Mouse (Mus musculus) fat pad, adult 2 months (tissue): Measurements from ENCODE around the gene Aars.
"Not testable (repeated sequence)": the region's sequence is repeated elsewhere in the genome, so short reads cannot be mapped to it uniquely, and the experiment has no call there.

Experiments used
- DNase-seq: peaks from one replicate; pipeline ENCODE4 v3.0.0-alpha.2; 2011; ENCODE audit warnings: low read depth, low spot score; ENCODE audit errors: extremely low read depth

Gene Aars

DNA sequence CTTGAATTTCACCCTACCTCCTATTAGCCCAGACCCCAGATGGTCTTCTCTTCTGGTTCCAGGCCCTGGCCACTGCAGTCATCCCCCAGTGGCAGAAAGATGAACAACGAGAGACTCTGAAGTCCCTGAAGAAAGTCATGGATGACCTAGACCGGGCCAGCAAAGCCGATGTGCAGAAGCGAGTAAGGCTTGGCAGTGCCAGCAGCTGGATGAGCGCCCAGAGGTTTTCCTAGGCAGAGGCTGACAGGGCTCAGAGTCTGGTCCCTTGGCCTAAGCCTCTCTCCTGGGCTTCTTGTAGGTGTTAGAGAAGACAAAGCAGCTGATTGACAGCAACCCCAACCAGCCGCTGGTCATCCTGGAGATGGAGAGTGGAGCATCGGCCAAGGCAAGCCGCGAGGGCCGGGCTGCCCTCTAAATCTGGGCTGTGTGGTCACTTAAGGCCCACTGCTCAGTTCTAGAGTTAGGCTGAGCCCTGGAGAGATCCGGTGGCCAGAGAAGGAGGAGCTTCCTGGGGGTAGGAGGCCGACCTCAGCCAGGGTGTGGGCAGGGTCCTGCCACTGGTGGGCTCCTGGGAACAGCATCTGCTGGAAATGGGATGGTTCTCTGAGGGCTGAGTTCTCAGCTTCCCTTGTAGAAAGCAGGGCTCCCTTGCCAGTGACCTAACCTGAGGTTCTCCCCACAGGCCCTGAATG lies 21.0 kb downstream of the Aars start:
- no peak for DNase-seq

DNA sequence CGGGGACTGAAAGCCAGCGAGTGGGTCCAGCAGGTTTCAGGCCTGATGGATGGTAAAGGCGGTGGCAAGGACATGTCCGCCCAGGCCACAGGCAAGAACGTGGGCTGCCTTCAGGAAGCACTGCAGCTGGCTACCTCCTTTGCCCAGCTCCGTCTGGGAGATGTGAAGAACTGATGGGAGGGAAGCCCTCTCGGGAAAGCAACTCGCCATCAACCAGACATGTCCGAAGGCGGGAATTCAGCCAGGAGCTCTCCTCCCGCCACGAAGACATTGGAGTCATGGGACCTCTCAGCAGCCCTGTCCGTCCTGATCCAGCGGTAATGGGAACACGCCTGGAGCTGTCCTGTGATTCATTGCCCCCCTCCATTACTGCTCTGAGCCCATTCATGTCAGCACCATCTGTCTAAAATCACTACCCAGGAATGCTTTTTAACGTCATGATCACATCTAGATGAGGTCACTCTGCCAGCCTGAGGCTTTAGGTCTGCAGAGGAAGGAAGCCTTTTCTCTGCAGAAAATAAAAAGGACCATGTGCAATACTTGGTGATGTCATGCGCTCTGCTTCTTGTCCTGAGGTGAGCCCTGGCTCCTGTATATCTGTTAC lies 22.2 kb downstream of the Aars start:
- DNase-seq = no peak

DNA sequence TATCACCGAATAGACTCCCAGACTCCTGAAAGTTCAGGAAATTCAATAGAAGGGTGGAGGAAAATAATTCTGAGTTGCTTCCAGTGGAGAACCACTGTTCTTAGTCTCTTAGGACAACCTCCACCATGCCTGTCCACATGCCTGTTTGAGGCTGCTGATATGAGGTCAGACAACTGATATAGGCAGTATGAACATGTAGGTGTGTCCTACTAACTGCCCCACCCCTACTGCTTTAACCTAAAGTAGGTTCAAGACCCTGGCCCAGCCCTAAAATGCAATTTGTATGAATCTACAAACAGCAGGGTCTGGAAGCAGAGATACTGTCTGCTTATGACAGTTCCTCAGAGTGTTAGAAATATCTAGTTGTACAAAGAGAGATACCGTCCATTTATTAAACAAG lies 22.7 kb downstream of the Aars start:
- DNase-seq = no peak

- DNase-seq = no peak
These were observed 23.3 kb downstream of the Aars start, which contains the start of gene Exosc6 for GRCm38 (mm10) chr8:111056158-111056663. TSS of gene Exosc6 (plus strand) at chr8:111056339.

DNA sequence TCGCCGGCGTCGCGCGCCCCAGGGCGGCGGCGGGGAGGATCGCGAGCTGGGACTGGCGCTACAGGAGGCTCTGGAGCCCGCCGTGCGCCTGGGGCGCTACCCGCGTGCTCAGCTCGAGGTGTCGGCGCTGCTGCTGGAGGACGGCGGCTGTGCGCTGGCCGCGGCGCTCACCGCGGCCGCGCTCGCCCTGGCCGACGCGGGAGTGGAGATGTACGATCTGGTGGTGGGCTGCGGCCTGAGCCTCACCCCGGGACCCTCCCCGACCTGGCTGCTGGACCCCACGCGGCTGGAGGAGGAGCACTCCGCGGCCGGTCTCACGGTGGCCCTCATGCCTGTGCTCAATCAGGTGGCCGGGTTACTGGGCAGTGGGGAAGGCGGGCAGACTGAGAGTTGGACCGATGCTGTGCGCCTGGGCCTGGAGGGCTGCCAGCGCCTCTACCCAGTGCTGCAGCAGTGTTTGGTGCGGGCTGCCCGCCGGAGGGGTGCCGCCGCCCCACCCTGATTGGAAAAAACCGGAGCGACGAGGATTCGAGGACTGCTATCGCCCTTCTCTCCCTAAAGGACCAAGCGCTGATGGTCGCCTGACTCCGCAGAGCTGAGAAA lies 23.8 kb downstream of the Aars start:
- no peak for DNase-seq

GRCm38 (mm10) chr8:111058946-111059572 lies 26.1 kb downstream of the Aars start:
- no peak for DNase-seq

DNA sequence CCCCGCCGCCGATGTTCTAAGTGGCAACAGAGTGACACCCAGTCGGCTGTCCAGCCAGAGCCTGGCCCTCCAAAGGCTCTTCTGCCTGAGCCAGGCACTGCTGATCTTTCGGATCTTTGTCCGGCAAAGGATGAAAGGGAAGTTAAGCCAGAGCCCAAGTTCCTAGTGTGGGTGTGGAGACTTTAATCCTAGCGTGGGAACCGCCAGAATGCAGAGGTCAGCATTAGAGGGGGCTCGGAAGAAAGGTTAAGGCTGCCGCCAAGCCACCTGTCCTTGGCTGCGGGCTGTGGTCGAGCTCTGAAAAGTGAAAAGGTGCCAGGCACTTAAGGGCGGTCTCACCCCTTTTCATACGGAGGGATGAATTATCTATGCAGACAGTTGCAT lies 28.7 kb downstream of the Aars start:
- DNase-seq = no peak

- DNase-seq = no peak
These were observed 29.3 kb downstream of the Aars start for GRCm38 (mm10) chr8:111062072-111062757.

DNA sequence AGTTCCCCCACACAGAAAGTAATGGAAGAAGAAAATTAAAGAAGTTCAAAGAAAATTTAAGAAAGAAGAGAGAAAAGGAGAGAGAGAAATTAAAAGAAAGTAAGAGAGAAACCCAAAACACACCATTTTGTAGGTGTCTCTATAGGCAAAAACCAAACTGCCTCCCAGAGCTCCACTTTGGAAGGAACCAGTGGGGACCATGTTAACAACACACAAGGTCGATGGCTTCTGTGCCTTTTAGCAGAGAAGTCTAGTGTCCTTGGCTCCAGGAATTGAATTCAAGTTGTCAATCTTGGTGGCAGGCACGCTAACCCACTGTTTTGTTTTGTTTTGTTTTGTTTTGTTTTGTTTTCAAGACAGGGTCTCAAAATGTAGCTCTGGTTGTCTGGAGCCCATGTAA lies 29.9 kb downstream of the Aars start:
- no peak for DNase-seq

- no peak for DNase-seq
These were observed 33.4 kb downstream of the Aars start for GRCm38 (mm10) chr8:111066308-111066707.

- no peak for DNase-seq
These were observed 34.5 kb downstream of the Aars start for GRCm38 (mm10) chr8:111067439-111067838.

DNA sequence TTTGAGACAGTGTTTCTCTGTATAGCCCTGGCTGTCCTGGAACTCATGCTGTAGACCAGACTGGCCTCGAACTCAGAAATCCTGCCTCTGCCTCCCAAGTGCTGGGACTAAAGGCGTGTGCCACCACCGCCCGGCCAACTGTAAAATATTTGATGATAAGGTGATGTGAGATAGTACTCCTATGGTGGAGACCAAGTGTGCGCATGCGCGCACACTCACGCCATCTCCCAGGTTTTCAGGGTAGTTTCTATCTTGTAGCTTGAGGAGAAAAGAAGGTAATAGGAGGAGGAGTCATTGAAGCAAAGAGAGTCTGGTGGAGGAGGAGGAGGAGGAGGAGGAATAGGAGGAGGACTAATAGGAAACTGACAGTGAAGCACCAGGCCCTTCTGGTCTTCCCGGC lies 35.7 kb downstream of the Aars start:
- not testable (repeated sequence) for DNase-seq

DNA sequence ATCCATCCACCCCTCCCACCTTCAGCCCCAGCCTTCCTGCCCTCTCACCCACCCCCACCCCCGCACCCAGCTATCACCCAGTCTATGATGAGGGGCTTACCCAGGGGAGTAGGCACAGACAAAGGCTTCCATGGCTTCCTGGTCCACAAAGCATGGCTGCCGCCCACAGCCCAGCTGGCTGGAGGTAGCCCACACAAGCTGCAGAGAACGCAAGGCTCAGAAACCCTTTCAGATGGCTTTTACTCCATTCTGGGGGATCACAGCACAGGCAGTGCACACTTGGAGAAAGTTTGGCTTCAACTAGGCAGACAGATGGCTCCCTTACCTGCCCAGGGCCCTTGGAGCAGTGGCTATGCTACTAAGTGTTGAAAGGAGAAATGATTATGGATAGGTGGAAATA lies 43.0 kb downstream of the Aars start:
- DNase-seq = no peak

GRCm38 (mm10) chr8:111079461-111079860 lies 46.5 kb downstream of the Aars start:
- no peak for DNase-seq

DNA sequence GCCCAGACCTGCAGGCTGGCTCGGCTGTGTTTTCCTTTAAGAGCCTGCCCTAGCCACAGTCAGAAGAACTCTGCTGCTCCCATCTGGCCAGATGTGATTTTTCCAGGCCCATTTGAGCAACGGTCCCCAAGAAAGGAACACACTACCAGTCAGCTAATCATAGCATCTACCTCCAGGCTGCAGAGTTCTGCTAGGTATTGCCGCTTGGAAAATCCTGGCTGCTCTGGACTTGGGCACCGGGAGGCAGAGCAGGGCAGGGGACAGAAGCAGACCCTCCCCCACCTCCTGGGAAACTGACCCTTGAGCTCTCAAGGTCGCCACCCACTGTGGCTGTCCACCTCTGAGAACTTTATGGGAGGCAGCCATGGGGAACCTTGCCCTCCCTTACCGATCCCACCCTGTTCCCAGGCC lies 46.9 kb downstream of the Aars start:
- DNase-seq = no peak

GRCm38 (mm10) chr8:111081580-111082258 lies 48.8 kb downstream of the Aars start:
- DNase-seq = no peak

GRCm38 (mm10) chr8:111083936-111084335 lies 51.0 kb downstream of the Aars start:
- not testable (repeated sequence) for DNase-seq

DNA sequence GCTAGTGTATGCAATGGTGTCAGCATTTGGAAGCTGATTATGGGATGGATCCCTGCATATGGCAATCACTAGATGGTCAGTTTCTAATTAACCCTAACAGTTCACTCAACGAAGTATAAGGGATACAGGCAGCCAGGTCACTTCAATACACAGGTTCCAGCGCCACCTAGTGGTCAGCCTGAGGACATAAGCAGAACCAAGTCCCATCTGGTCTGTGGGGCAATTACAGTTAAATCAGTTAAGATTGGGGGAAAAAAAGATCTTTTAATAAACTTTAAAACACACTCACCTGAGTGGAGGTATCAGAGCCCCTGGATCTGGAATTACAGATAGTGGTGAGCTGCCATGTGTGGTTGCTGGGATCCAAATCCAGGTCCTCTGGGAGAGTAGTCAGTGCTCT lies 57.2 kb downstream of the Aars start:
- no peak for DNase-seq

DNA sequence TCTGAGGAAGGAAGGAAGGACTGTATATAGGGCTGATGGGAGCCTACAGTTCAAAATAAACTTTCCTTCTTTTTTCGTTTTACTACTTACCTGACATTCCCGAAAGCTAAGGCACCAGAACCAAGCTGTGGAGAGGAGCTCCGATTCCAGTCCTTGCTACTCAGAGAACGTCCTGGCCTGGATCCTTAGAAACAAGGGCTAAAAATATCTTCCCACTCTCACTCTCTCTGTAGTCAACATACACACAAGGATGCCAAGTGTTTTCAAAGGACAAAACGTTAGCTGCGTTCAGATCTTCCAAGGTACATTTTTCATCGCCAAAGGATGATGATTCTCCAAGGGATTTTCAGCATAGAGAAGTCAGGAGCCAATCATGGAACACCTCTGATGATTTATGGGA lies 58.8 kb downstream of the Aars start:
- no peak for DNase-seq

- DNase-seq = not testable (repeated sequence)
These were observed 59.4 kb downstream of the Aars start, which contains the start of gene Clec18a for GRCm38 (mm10) chr8:111092326-111092725. TSS of gene Clec18a (minus strand) at chr8:111092426.
